Mouse (Mus musculus): ENCODE results near the gene Gm2916. TPM values are rescaled to one million over a fixed set of nuclear protein-coding genes. Genes with fewer than 3 reads are reported as not detected.
"Not testable (repeated sequence)": the region's sequence is repeated elsewhere in the genome, so short reads cannot be mapped to it uniquely, and the experiment has no call there.

Gene Gm2916
- polyA plus RNA-seq (2011; ENCODE audit: insufficient read length, low read depth, missing spikeins), result not detected in 2 replicates

DNA sequence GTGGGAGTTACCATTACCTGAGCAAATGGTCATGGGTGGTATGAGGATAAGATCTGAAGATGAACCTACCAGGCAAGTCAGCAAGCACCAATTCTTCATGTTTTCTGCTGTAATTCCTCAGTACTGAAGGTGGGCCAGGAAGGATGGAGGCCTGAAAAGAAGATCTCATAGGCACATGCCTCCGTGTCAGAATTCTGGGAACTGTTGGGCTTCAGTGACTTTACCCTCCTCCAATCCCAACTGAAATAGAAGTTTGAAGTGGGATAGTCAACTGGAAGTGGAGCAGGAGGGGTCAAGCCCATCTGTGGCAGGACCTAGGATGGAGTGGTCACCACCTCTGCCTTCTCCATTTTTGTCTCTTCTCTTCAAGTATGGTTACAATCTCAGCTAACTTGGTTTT lies at the start of gene Gm2916:
Gm2916 (plus strand) TSS at position 301 of the 400 bp plus-strand sequence.
- not testable (repeated sequence) for H3K4me1 ChIP-seq (ENCODE audit: control insufficient read depth, insufficient read depth, low read length); H3K27ac ChIP-seq (ENCODE audit: insufficient read depth, low read length); H3K4me3 ChIP-seq (ENCODE audit: insufficient read depth, low read length)

DNA sequence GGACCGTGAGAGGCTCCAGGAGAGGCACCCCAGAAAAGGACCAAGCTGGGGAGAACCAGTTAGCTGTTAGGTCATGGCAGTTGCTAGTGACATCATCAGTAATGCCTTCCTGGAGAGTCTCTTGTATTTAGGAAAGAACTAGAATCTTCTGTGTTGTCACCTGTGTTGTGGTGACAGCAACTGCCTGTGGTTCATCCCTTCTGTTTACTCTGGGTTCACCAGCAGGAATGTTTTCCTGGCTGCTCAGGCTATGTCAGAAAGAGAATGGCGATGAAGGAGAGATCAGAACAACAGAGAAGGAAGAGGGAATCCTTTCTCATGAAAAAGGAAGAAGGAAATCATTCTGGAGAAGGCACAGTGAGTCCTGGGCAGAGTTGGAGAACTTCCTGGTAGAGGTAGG lies 38.0 kb upstream of the Gm2916 start, which contains the start of gene Gm3033:
Gm3033 (plus strand) TSS at position 301 of the 400 bp plus-strand sequence.
- not testable (repeated sequence) for H3K4me3 ChIP-seq (ENCODE audit: insufficient read depth, low read length); H3K4me1 ChIP-seq (ENCODE audit: control insufficient read depth, insufficient read depth, low read length); H3K27ac ChIP-seq (ENCODE audit: insufficient read depth, low read length)

DNA sequence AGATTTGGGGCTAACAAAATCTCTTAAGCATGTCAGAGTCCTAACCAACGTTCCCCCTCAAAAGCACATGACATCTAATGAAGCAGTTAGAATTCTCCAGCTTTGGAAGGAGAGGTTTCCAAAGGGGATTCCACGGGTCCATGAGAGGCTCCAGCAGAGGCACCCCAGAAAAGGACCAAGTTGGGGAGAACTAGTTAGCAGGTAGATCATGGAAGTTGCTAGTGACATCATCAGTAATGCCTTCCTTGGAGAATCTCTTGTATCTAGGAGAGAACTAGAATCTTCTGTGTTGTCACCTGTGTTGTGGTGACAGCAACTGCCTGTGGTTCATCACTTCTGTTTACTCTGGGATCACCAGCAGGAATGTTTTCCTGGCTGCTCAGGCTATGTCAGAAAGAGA lies 47.5 kb downstream of the Gm2916 start, which contains the start of gene Gm3029:
Gm3029 (plus strand) TSS at position 301 of the 400 bp plus-strand sequence.
- not testable (repeated sequence) for H3K27ac ChIP-seq (ENCODE audit: insufficient read depth, low read length); H3K4me1 ChIP-seq (ENCODE audit: control insufficient read depth, insufficient read depth, low read length); H3K4me3 ChIP-seq (ENCODE audit: insufficient read depth, low read length)

DNA sequence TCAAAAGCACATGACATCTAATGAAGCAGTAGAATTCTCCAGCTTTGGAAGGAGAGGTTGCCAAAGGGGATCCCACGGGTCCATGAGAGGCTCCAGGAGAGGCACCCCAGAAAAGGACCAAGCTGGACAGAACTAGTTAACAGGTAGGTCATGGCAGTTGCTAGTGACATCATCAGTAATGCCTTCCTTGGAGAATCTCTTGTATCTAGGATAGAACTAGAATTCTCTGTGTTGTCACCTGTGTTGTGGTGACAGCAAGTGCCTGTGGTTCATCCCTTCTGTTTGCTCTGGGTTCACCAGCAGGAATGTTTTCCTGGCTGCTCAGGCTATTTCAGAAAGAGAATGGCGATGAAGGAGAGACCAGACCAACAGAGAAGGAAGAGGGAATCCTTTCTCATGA lies 79.3 kb downstream of the Gm2916 start, which contains the start of gene Gm3095:
Gm3095 (plus strand) TSS at position 301 of the 400 bp plus-strand sequence.
- H3K4me1 ChIP-seq (ENCODE audit: control insufficient read depth, insufficient read depth, low read length); H3K27ac ChIP-seq (ENCODE audit: insufficient read depth, low read length); H3K4me3 ChIP-seq (ENCODE audit: insufficient read depth, low read length): not testable (repeated sequence)

Other genes starting within 250 kb of the Gm2916 start
- not detected in 2 replicates for gene Gm3012, start 249.7 kb upstream of the Gm2916 start, polyA plus RNA-seq (2011; ENCODE audit: insufficient read length, low read depth, missing spikeins)
- not detected in 2 replicates for gene Gm3020, start 232.1 kb upstream of the Gm2916 start, polyA plus RNA-seq (2011; ENCODE audit: insufficient read length, low read depth, missing spikeins)
- not detected in 2 replicates for gene Gm3043, start 195.4 kb upstream of the Gm2916 start, polyA plus RNA-seq (2011; ENCODE audit: insufficient read length, low read depth, missing spikeins)
- not detected in 2 replicates for gene Gm3002, start 74.1 kb upstream of the Gm2916 start, polyA plus RNA-seq (2011; ENCODE audit: insufficient read length, low read depth, missing spikeins)
- not detected in 2 replicates for gene Gm3033, start 37.9 kb upstream of the Gm2916 start, polyA plus RNA-seq (2011; ENCODE audit: insufficient read length, low read depth, missing spikeins)
- not detected in 2 replicates for gene Gm3029, start 47.6 kb downstream of the Gm2916 start, polyA plus RNA-seq (2011; ENCODE audit: insufficient read length, low read depth, missing spikeins)
- gene Gm3095, start 79.4 kb downstream of the Gm2916 start, polyA plus RNA-seq (2011; ENCODE audit: insufficient read length, low read depth, missing spikeins), result not detected in 2 replicates
- not detected in 2 replicates for gene Gm3099, start 114.2 kb downstream of the Gm2916 start, polyA plus RNA-seq (2011; ENCODE audit: insufficient read length, low read depth, missing spikeins)
- gene Gm5796, start 139.8 kb downstream of the Gm2916 start, polyA plus RNA-seq (2011; ENCODE audit: insufficient read length, low read depth, missing spikeins), result not detected in 2 replicates
- gene Gm3115, start 199.9 kb downstream of the Gm2916 start, polyA plus RNA-seq (2011; ENCODE audit: insufficient read length, low read depth, missing spikeins), result not detected in 2 replicates
- not detected in 2 replicates for gene Gm8108, start 226.4 kb downstream of the Gm2916 start, polyA plus RNA-seq (2011; ENCODE audit: insufficient read length, low read depth, missing spikeins)